Mouse (Mus musculus) stomach, postnatal 0 days (tissue): Measurements from ENCODE around the gene Slc24a3. TPM values are rescaled to one million over a fixed set of nuclear protein-coding genes. Genes with fewer than 3 reads are reported as not detected.

Source experiments
- ATAC-seq: fragments of 200-750 bp; cut with Nextera tagmentation; 2 replicates; pipeline ENCODE4 v1.8.0; 2017; ENCODE audit not compliant: low FRiP score, low TSS enrichment
- DNase-seq: peaks from one replicate; pipeline ENCODE4 v3.0.0-alpha.2; 2016; ENCODE audit warnings: low spot score
- H3K27ac ChIP-seq: fragments of 300-500 bp; sonication (generic); replicated peaks from 2 replicates; pipeline ENCODE4 v1.5.1; 2014; ENCODE audit warnings: mild to moderate bottlenecking, control low read depth
- H3K27me3 ChIP-seq: fragments of 300-500 bp; sonication (generic); 2 replicates; pipeline ENCODE4 v1.6.1; 2014; ENCODE audit warnings: low read length; ENCODE audit not compliant: control insufficient read depth, insufficient read depth
- H3K36me3 ChIP-seq: fragments of 300-500 bp; sonication (generic); 2 replicates; pipeline ENCODE4 v1.6.1; 2014; ENCODE audit warnings: low read length, mixed read lengths; ENCODE audit not compliant: control insufficient read depth, insufficient read depth
- H3K4me1 ChIP-seq: fragments of 300-500 bp; sonication (generic); replicated peaks from 2 replicates; pipeline ENCODE4 v1.6.1; 2014; ENCODE audit warnings: antibody characterized with exemption; ENCODE audit not compliant: control insufficient read depth, insufficient read depth
- H3K4me2 ChIP-seq: fragments of 300-500 bp; sonication (generic); replicated peaks from 2 replicates; pipeline ENCODE4 v1.6.1; 2014; ENCODE audit warnings: low read depth, mild to moderate bottlenecking, control low read depth, moderate library complexity
- H3K4me3 ChIP-seq: fragments of 300-500 bp; sonication (generic); 2 replicates; pipeline ENCODE4 v1.5.1; 2014; ENCODE audit warnings: low read depth, low read length, control low read depth
- H3K9ac ChIP-seq: fragments of 300-500 bp; sonication (generic); 2 replicates; pipeline ENCODE4 v1.6.1; 2014; ENCODE audit warnings: mild to moderate bottlenecking, low read length, control low read depth, mixed read lengths
- H3K9me3 ChIP-seq: fragments of 300-500 bp; sonication (generic); 2 replicates; pipeline ENCODE4 v1.6.1; 2016; ENCODE audit warnings: low read length; ENCODE audit not compliant: control insufficient read depth
- CTCF ChIP-seq: IDR thresholded peaks from 2 replicates; pipeline ENCODE4 v1.5.1; 2016; ENCODE audit warnings: antibody characterized with exemption, low read depth, mild to moderate bottlenecking, moderate library complexity
- EP300 ChIP-seq: optimal IDR thresholded peaks from 2 replicates; pipeline ENCODE3; 2016; ENCODE audit warnings: antibody characterized with exemption
- WGBS: fragments of 180-500 bp; shearing (Covaris S2); extraction: QIAGEN DNeasy Blood & Tissue Kit; methylation state at CpG from one replicate; pipeline ENCODE4 v1.1.7; 2014; 5-methylcytosine and 5-hydroxymethylcytosine counted together
- polyA plus RNA-seq: library from polyadenylated mRNA; unstranded; fragments of >200 nt; fragmentation: Nextera tagmentation; extraction: Ambion mirVana; gene quantifications from 2 replicates; pipeline ENCODE4 v1.2.1, GENCODE M21; 2015

The Slc24a3 gene
- polyA plus RNA-seq, 1 experiment from 2014 or later: 5.7 TPM

- no peaks in the 10 kb centered on the region for H3K4me1 ChIP-seq
- no peak overlapping the region for H3K9ac ChIP-seq
- H3K9me3 ChIP-seq: no peaks in the 10 kb centered on the region
- no peaks in the 10 kb centered on the region for H3K36me3 ChIP-seq
- DNase-seq: no peak
- H3K4me3 ChIP-seq: no peak overlapping the region
- no peaks in the 10 kb centered on the region for H3K27me3 ChIP-seq
- no peak overlapping the region for H3K4me2 ChIP-seq
- ATAC-seq: no peak
- WGBS: 88% methylated on average over 1 of the region's 1 CpGs
- TF ChIP-seq EP300: no peak
- no peak for TF ChIP-seq CTCF
- H3K27ac ChIP-seq: no peak overlapping the region
These were observed 164.0 kb downstream of the Slc24a3 start for GRCm38 (mm10) chr2:145331525-145331924.

GRCm38 (mm10) chr2:145333466-145333865 lies 165.9 kb downstream of the Slc24a3 start:
- no peak for TF ChIP-seq CTCF
- no peak for TF ChIP-seq EP300
- Histone ChIP-seq H3K4me1 (no peaks in the 10 kb centered on the region), H3K27ac (no peak overlapping the region), H3K9me3 (no peaks in the 10 kb centered on the region), H3K36me3 (no peaks in the 10 kb centered on the region), H3K9ac (no peak overlapping the region), H3K4me2 (no peak overlapping the region), H3K4me3 (no peak overlapping the region), H3K27me3 (no peaks in the 10 kb centered on the region)
- no peak for DNase-seq
- no peak for ATAC-seq

- H3K9me3 ChIP-seq: no peaks in the 10 kb centered on the region
- no peak overlapping the region for H3K4me2 ChIP-seq
- H3K9ac ChIP-seq: no peak overlapping the region
- no peaks in the 10 kb centered on the region for H3K27me3 ChIP-seq
- no peak for ATAC-seq
- DNase-seq: no peak
- no peak overlapping the region for H3K4me3 ChIP-seq
- no peak overlapping the region for H3K27ac ChIP-seq
- H3K36me3 ChIP-seq: no peaks in the 10 kb centered on the region
- no peaks in the 10 kb centered on the region for H3K4me1 ChIP-seq
- TF ChIP-seq CTCF (no peak), EP300 (no peak)
These were observed 168.9 kb downstream of the Slc24a3 start for GRCm38 (mm10) chr2:145336406-145336805.

- no peaks in the 10 kb centered on the region for H3K36me3 ChIP-seq
- H3K4me3 ChIP-seq: no peak overlapping the region
- no peaks in the 10 kb centered on the region for H3K27me3 ChIP-seq
- H3K27ac ChIP-seq: no peak overlapping the region
- H3K9me3 ChIP-seq: no peaks in the 10 kb centered on the region
- DNase-seq (no peak), ATAC-seq (no peak)
- TF ChIP-seq EP300: no peak
- TF ChIP-seq CTCF: no peak
- 84% methylated on average over 2 of the region's 2 CpGs for WGBS
- H3K4me2 ChIP-seq: no peak overlapping the region
- H3K9ac ChIP-seq: no peak overlapping the region
- no peaks in the 10 kb centered on the region for H3K4me1 ChIP-seq
These were observed 173.3 kb downstream of the Slc24a3 start for GRCm38 (mm10) chr2:145340816-145341215.

- no peaks in the 10 kb centered on the region for H3K9me3 ChIP-seq
- 75% methylated on average over 4 of the region's 4 CpGs for WGBS
- H3K4me1 ChIP-seq: no peaks in the 10 kb centered on the region
- no peak for DNase-seq
- no peak overlapping the region for H3K9ac ChIP-seq
- ATAC-seq: no peak
- no peaks in the 10 kb centered on the region for H3K27me3 ChIP-seq
- H3K27ac ChIP-seq: no peak overlapping the region
- H3K4me3 ChIP-seq: no peak overlapping the region
- H3K4me2 ChIP-seq: no peak overlapping the region
- H3K36me3 ChIP-seq: no peaks in the 10 kb centered on the region
- TF ChIP-seq CTCF (no peak), EP300 (no peak)
These were observed 175.4 kb downstream of the Slc24a3 start for GRCm38 (mm10) chr2:145342956-145343355.

GRCm38 (mm10) chr2:145344521-145344920 lies 177.0 kb downstream of the Slc24a3 start:
- ATAC-seq: no peak
- H3K4me2 ChIP-seq: no peak overlapping the region
- no peaks in the 10 kb centered on the region for H3K27me3 ChIP-seq
- 62% methylated on average over 1 of the region's 1 CpGs for WGBS
- H3K36me3 ChIP-seq: no peaks in the 10 kb centered on the region
- H3K4me1 ChIP-seq: no peaks in the 10 kb centered on the region
- TF ChIP-seq EP300: no peak
- no peak for TF ChIP-seq CTCF
- no peaks in the 10 kb centered on the region for H3K9me3 ChIP-seq
- no peak for DNase-seq
- H3K4me3 ChIP-seq: no peak overlapping the region
- H3K27ac ChIP-seq: no peak overlapping the region
- no peak overlapping the region for H3K9ac ChIP-seq
